Mouse (Mus musculus) embryonic fibroblast, embryonic 13.5 days (primary cell): ENCODE data around the gene Prr14.

Source experiments
- CTCF ChIP-seq: IDR thresholded peaks from 2 replicates; pipeline ENCODE4 v1.5.1; 2011; ENCODE audit warnings: mild to moderate bottlenecking, control low read depth, low read length, moderate library complexity, borderline replicate concordance; ENCODE audit not compliant: insufficient read depth
- POLR2A ChIP-seq: IDR thresholded peaks from 2 replicates; pipeline ENCODE4 v1.6.1; 2011; ENCODE audit warnings: low read depth, mild to moderate bottlenecking, control low read depth, low read length, moderate library complexity

DNA sequence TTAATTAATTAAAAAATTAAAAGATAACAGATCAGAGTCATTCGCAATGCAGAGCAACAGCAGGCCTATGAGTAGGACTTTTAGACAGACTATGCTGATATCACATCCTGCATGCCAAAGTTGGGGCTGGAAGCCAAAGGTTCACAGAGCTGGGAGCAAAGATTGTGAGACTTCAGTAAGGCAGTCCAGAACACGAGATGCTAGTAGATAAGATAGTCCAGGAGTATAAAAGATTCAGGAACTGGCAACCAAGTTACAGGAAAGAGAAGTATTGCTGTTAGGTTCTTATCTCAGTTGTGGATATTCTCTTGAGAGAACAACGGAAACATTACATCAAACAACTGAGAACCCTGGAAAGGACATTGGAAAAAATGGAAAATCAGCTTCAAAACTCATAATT lies 33.1 kb upstream of the Prr14 start:
- TF ChIP-seq CTCF (no peak), POLR2A (no peak)
